Mouse (Mus musculus): ENCODE measurements around the gene Ly6g6d. TPM values are rescaled to one million over a fixed set of nuclear protein-coding genes. Genes with fewer than 3 reads are reported as not detected.

Gene Ly6g6d
- polyA plus RNA-seq, 1 experiment = 7.2 TPM

DNA sequence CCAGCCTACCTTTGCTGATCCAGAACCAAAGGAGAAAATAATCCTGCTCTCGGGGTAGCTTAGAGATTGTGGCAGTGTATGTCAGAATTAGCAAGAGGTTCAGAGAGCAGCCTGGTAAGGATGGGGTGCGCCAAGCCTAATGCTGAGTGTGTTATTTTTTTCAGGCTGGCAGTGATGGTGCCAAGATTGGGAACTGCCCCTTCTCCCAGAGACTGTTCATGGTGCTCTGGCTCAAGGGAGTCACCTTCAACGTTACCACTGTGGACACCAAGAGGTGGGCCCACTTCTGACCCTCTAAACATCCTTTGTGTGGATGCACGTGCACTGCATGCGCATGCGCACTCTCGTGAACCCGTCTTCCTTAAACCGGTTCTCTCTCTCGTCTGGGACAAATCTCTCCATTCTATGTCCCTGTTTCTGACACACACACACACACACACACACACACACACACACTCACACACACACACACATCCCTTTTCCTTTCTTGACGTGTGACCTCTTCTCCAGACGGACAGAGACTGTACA lies 25.5 kb downstream of the Ly6g6d start:
- WGBS = 83% methylated on average over 12 of the region's 12 CpGs
- no peaks in the 10 kb centered on the region for H3K27me3 ChIP-seq (ENCODE audit: control insufficient read depth, insufficient read depth, low read length)
- TF ChIP-seq POLR2A (IDR thresholded peaks at IDR 0.05; ENCODE audit: low read depth, low read length) (no peak), CTCF (IDR thresholded peaks at IDR 0.05; ENCODE audit: extremely low read depth, insufficient read length, insufficient replicate concordance, low read depth, low read length) (no peak)

DNA sequence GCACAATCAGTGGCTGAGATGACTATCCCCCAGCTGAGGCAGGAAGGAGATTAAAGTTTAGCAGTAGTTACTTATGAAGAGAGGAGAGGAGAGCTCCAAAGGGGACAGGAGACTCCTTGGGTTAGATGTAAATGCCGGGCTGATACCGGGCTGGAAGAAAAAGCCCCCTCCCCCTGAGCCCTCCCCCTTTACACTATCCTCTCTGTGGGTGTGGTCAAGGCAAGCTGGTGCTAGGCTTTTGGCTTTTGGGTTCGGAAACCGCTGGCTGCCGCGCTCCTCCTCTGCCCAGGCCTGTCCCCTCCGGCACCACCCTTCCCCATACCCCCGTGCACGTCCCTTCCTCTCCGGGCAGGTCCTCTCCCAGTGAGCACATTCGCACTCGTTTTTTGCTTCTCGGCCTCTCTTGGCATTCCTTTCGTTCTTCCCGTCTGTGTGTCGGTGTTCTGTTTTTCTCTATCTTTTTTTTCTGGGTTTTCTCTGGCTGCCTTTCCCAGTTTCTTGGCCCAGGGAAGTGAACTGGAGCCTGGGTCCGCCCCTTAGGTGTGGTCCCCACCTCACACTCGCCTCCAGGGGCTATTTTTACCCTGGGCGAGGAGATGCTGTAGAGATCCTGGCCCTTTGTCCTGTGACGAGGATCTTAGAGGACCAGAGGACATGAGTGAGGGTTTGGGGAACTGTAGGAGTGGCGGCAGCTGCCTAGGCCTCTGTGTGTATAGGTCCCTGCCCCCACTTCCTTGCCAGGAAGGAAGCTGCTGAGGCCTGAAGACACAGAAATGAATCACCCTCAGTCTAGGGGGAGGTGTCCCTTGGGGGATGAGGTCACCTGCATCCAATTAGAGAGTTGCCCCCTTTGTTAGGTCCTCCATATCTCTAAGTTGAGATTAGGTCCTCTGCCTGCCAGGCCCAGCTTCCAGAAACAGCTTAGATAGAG lies 26.4 kb downstream of the Ly6g6d start:
- TF ChIP-seq CTCF (IDR thresholded peaks at IDR 0.05; ENCODE audit: extremely low read depth, insufficient read length, insufficient replicate concordance, low read depth, low read length) = no peak
- peak; percentile 59; the same call in 1 of the 2 replicates for TF ChIP-seq POLR2A (IDR thresholded peaks at IDR 0.05; ENCODE audit: low read depth, low read length)
- peak overlapping the region; percentile 83 for H3K27ac ChIP-seq (ENCODE audit: insufficient read depth, low read depth, low read length)
- H3K36me3 ChIP-seq (ENCODE audit: control insufficient read depth, insufficient read depth, low read length) = peaks cover 39% of the 10 kb centered on the region
- peaks cover 22% of the 10 kb centered on the region for H3K4me1 ChIP-seq (ENCODE audit: control insufficient read depth, insufficient read depth, insufficient read length, low read length)
- 1% methylated on average over 21 of the region's 21 CpGs for WGBS
- peak overlapping the region; percentile 76 for H3K4me3 ChIP-seq (ENCODE audit: low read depth, low read length)
- H3K27me3 ChIP-seq (ENCODE audit: control insufficient read depth, insufficient read depth, low read length) = no peaks in the 10 kb centered on the region

More for the DNA sequence above, 25.5 kb downstream of the Ly6g6d start:
- Histone ChIP-seq H3K27ac (ENCODE audit: insufficient read depth, low read depth, low read length) (peak overlapping the region; percentile 12), H3K36me3 (ENCODE audit: control insufficient read depth, insufficient read depth, low read length) (peaks cover 45% of the 10 kb centered on the region), H3K4me3 (ENCODE audit: low read depth, low read length) (peak overlapping the region; percentile 76), H3K4me1 (ENCODE audit: control insufficient read depth, insufficient read depth, insufficient read length, low read length) (peaks cover 20% of the 10 kb centered on the region)

DNA sequence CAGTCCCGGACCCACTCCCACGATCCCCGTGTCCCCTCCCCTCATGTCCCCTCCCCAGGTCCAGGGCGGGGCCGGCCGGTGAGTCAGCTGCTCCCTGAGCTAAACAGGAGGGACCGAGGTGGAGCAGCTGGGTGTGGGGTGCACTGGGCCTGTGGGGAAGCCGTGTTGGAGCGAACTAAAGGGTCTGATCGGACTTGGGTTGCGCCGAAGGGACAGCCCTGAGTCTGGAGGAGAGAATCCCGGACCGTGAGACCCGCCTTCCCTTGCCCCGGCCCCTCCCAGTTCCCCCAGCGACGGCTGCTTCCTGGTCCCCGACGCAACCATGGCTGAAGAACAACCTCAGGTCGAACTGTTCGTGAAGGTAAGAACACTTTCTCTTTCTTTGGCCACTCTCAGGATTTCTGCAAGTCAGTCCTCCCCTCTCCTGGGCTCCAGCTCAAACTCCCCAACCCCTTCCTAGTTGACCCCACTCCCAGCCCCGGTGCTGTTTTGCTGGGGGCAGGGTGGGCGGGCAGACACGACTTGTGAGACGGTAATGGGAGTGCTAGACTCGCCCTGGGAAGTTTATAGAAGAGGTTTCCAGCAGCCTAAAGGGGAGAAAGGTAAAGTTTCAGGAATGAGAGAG lies 27.6 kb downstream of the Ly6g6d start:
- WGBS = 2% methylated on average over 27 of the region's 27 CpGs
- H3K27me3 ChIP-seq (ENCODE audit: control insufficient read depth, insufficient read depth, low read length) = no peaks in the 10 kb centered on the region
- H3K4me1 ChIP-seq (ENCODE audit: control insufficient read depth, insufficient read depth, insufficient read length, low read length) = peaks cover 28% of the 10 kb centered on the region
- TF ChIP-seq POLR2A (IDR thresholded peaks at IDR 0.05; ENCODE audit: low read depth, low read length) = peak; percentile 73; the same call in 1 of the 2 replicates
- TF ChIP-seq CTCF (IDR thresholded peaks at IDR 0.05; ENCODE audit: extremely low read depth, insufficient read length, insufficient replicate concordance, low read depth, low read length) = no peak
- H3K36me3 ChIP-seq (ENCODE audit: control insufficient read depth, insufficient read depth, low read length) = peaks cover 27% of the 10 kb centered on the region
- peak overlapping the region; percentile 83 for H3K27ac ChIP-seq (ENCODE audit: insufficient read depth, low read depth, low read length)
- peak overlapping the region; percentile 76 for H3K4me3 ChIP-seq (ENCODE audit: low read depth, low read length)

DNA sequence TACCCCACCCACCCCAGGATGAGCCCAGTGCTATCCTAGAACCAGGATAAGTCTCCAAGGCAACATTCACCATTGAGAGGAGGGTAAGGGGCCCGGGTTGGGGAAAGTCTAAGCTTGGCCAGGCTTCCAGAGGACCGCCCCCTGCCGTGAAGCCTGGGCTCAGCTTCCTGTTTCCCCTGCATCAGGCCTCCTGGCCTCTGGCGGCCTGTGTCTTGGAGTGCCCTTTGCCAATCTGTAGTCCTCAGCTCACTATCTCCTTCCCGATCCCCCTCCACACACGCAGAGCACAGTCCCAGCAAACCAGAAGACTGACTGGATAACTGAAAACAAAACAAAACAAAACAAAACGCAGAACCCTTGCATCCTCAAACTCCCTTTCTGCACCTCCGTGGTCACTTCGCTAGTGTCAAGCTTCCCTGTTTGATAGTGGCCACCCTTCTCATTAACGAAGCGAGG lies 28.3 kb downstream of the Ly6g6d start, which contains the start of gene Clic1:
Clic1 (plus strand) TSS at position 406 of the 456 bp plus-strand sequence.
- peaks cover 22% of the 10 kb centered on the region for H3K36me3 ChIP-seq (ENCODE audit: control insufficient read depth, insufficient read depth, low read length)
- H3K27me3 ChIP-seq (ENCODE audit: control insufficient read depth, insufficient read depth, low read length) = no peaks in the 10 kb centered on the region
- H3K4me1 ChIP-seq (ENCODE audit: control insufficient read depth, insufficient read depth, insufficient read length, low read length) = peaks cover 32% of the 10 kb centered on the region
- WGBS = 4% methylated on average over 11 of the region's 11 CpGs
- peak within 1 kb of the TSS; percentile 76 for H3K4me3 ChIP-seq (ENCODE audit: low read depth, low read length)
- H3K27ac ChIP-seq (ENCODE audit: insufficient read depth, low read depth, low read length) = peak within 1 kb of the TSS; percentile 83
- TF ChIP-seq POLR2A (IDR thresholded peaks at IDR 0.05; ENCODE audit: low read depth, low read length) (peak; percentile 38; the same call in 1 of the 2 replicates), CTCF (IDR thresholded peaks at IDR 0.05; ENCODE audit: extremely low read depth, insufficient read length, insufficient replicate concordance, low read depth, low read length) (peak; percentile 24; the same call in 1 of the 2 replicates)

DNA sequence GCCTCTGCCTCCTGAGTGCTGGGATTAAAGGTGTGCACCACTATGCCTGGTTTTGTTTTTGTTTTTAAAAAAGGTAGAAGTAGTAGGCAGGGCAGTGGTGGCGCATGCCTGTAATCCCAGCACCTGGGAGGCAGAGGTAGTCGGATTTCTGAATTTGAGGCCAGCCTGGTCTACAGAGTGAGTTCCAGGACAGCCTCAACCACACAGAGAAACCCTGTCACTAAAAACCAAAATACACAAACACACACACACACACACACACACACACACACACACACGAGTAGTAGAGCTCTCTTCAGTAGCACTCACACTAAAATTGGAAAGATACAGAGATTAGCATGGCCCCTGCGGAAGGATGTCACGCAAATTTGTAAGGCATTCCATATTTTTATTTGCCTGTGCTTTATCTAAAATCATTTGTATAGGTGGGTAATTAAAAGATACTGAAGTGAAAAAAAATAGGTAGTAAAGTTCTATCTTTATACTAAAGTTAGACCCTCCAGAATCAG lies 28.9 kb downstream of the Ly6g6d start:
- WGBS = 50% methylated on average over 5 of the region's 5 CpGs

DNA sequence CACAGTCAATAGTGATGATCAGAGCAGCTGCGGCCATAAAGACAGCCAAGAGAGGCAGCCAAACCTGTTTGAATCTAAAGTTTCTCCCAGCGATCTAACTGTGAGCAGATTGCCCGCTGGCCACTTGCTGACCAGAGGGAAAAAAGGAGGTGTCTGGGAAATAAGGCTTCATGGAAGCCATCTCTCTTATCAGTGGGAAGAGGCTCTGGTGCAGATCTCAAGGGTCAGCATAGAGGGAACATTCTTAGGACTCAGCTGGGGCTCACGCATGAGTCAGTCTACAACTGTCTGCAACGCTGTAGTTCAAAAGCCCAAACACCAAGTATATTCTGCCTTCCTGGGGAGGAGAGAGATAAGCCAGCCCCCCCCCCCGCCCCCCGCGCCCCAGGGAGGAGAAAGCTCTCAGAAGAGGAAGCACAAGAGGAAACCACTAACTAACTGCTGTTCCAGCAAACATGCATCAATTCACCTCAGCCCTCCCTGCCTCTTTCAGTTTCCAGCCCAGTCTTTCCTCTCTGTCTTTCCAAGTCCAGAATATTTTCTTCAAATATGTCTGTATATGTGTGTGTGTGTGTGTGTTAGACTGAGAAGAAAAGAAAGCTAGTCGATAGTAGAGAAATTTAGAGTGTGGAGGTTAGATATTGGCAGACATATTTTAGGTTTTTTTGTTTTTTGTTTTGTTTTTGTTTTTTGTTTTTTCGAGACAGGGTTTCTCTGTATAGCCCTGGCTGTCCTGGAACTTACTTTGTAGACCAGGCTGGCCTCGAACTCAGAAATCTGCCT lies 29.5 kb downstream of the Ly6g6d start:
- H3K36me3 ChIP-seq (ENCODE audit: control insufficient read depth, insufficient read depth, low read length) = peaks cover 12% of the 10 kb centered on the region
- 8% methylated on average over 11 of the region's 11 CpGs for WGBS
- H3K27ac ChIP-seq (ENCODE audit: insufficient read depth, low read depth, low read length) = peak overlapping the region; percentile 97
- TF ChIP-seq CTCF (IDR thresholded peaks at IDR 0.05; ENCODE audit: extremely low read depth, insufficient read length, insufficient replicate concordance, low read depth, low read length) = no peak
- TF ChIP-seq POLR2A (IDR thresholded peaks at IDR 0.05; ENCODE audit: low read depth, low read length) = no peak; the same call in 1 of the 2 replicates
- H3K4me1 ChIP-seq (ENCODE audit: control insufficient read depth, insufficient read depth, insufficient read length, low read length) = peaks cover 32% of the 10 kb centered on the region
- H3K4me3 ChIP-seq (ENCODE audit: low read depth, low read length) = peak overlapping the region; percentile 27
- no peaks in the 10 kb centered on the region for H3K27me3 ChIP-seq (ENCODE audit: control insufficient read depth, insufficient read depth, low read length)

More for the DNA sequence above, 28.9 kb downstream of the Ly6g6d start:
- peak overlapping the region; percentile 83 for H3K27ac ChIP-seq (ENCODE audit: insufficient read depth, low read depth, low read length)
- peaks cover 32% of the 10 kb centered on the region for H3K4me1 ChIP-seq (ENCODE audit: control insufficient read depth, insufficient read depth, insufficient read length, low read length)
- no peak overlapping the region for H3K4me3 ChIP-seq (ENCODE audit: low read depth, low read length)
- H3K36me3 ChIP-seq (ENCODE audit: control insufficient read depth, insufficient read depth, low read length) = peaks cover 18% of the 10 kb centered on the region
- TF ChIP-seq POLR2A (IDR thresholded peaks at IDR 0.05; ENCODE audit: low read depth, low read length) = no peak
- no peak for TF ChIP-seq CTCF (IDR thresholded peaks at IDR 0.05; ENCODE audit: extremely low read depth, insufficient read length, insufficient replicate concordance, low read depth, low read length)
- H3K27me3 ChIP-seq (ENCODE audit: control insufficient read depth, insufficient read depth, low read length) = no peaks in the 10 kb centered on the region

Measured in small intestine, adult 2 months (tissue).